Comparison of ENCODE assay signal across 38 mouse cellular contexts in the genomic region with DNA sequence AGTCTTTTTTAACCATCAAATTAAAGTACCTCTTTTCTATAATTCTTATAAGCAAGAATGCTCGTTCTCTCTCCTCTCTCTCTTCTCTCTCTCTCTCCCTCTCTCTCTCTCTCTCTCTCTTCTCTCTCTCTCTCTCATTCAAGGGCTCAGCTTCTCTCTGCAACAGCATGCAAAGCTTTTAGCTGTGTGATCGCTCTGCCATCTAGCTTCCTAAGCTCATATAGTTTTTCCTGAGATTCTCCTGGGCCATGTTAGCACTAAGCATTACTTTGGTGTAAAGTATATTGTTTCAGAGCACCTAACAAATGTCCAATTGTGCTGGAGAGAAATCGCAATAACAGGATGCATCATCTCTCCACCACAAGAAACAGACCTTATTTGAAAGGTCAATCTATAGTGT. TPM values are rescaled to one million over a fixed set of nuclear protein-coding genes. Genes with fewer than 3 reads are reported as not detected.
"Had no signal": no experiment of that assay in that cellular context is flagged by ENCODE, and none has a peak within 500 bp of the region (broad histone marks: within the 10 kb centered on the region; RNA-seq: fewer than 3 reads in every experiment).

No protein-coding gene starts in this region.

- H3K27me3 ChIP-seq: heart, embryonic 12.5 days; heart, embryonic 13.5 days; heart, embryonic 15.5 days; hindbrain, embryonic 13.5 days; hindbrain, embryonic 15.5 days; intestine, embryonic 15.5 days; kidney, embryonic 15.5 days had no signal

- H3K9ac ChIP-seq: heart, embryonic 12.5 days; heart, embryonic 13.5 days; heart, embryonic 15.5 days; hindbrain, embryonic 13.5 days; hindbrain, embryonic 14.5 days; hindbrain, embryonic 15.5 days; intestine, embryonic 15.5 days; kidney, embryonic 15.5 days had no signal

- H3K36me3 ChIP-seq: heart, embryonic 10.5 days; heart, embryonic 12.5 days; heart, embryonic 13.5 days; heart, embryonic 15.5 days; hindbrain, embryonic 10.5 days; hindbrain, embryonic 13.5 days; hindbrain, embryonic 15.5 days; intestine, embryonic 15.5 days; kidney, embryonic 15.5 days had no signal

- H3K9me3 ChIP-seq: heart, embryonic 10.5 days; heart, embryonic 12.5 days; heart, embryonic 13.5 days; heart, embryonic 15.5 days; hindbrain, embryonic 10.5 days; hindbrain, embryonic 13.5 days; hindbrain, embryonic 15.5 days; intestine, embryonic 15.5 days; kidney, embryonic 15.5 days had no signal

- H3K4me3 ChIP-seq: heart, embryonic 10.5 days; heart, embryonic 12.5 days; heart, embryonic 13.5 days; heart, embryonic 15.5 days; hindbrain, embryonic 10.5 days; hindbrain, embryonic 13.5 days; hindbrain, embryonic 15.5 days; intestine, embryonic 15.5 days; kidney, embryonic 15.5 days; layer of hippocampus, adult 2 months; left cerebral cortex, adult 2 months had no signal

- DNase-seq: heart, postnatal 10 days; heart, postnatal 14 days; heart, postnatal 36 days; heart, postnatal 4 days; kidney, adult 11 months; kidney, adult 18-20 months; kidney, adult 2 months; kidney, adult 8-10 months; kidney, adult 9 months; kidney, postnatal 10 days; kidney, postnatal 14 days; kidney, postnatal 25 days; kidney, postnatal 36 days; kidney, postnatal 4 days; layer of hippocampus, adult 9-11 months; layer of hippocampus, postnatal 36 days had no signal

- H3K4me2 ChIP-seq: heart, embryonic 11.5 days; heart, embryonic 12.5 days; heart, embryonic 13.5 days; heart, embryonic 15.5 days; hindbrain, embryonic 13.5 days; hindbrain, embryonic 14.5 days; hindbrain, embryonic 15.5 days; intestine, embryonic 15.5 days; kidney, embryonic 15.5 days had no signal

- H3K4me1 ChIP-seq: heart, embryonic 10.5 days; heart, embryonic 12.5 days; heart, embryonic 13.5 days; heart, embryonic 15.5 days; hindbrain, embryonic 10.5 days; hindbrain, embryonic 13.5 days; hindbrain, embryonic 15.5 days; intestine, embryonic 15.5 days; kidney, embryonic 15.5 days had no signal

- H3K27ac ChIP-seq: heart, embryonic 10.5 days; heart, embryonic 13.5 days; heart, embryonic 15.5 days; hindbrain, embryonic 10.5 days; hindbrain, embryonic 13.5 days; hindbrain, embryonic 14.5 days; hindbrain, embryonic 15.5 days; intestine, embryonic 15.5 days; kidney, embryonic 15.5 days; kidney, postnatal 0 days; layer of hippocampus, adult 2 months; left cerebral cortex, adult 2 months had no signal

- ATAC-seq: hindbrain, embryonic 16.5 days; inflammation-experienced regulatory T-cells, adult 6 months; intestine, embryonic 15.5 days; intestine, embryonic 16.5 days; intestine, postnatal 0 days had no signal

RNA-seq across cellular contexts. Expression of a gene that starts 29.4 kb away (rescaled TPM):
- total RNA-seq: heart, postnatal 36 days; layer of hippocampus, adult 18-20 months; layer of hippocampus, adult 2 months; layer of hippocampus, adult 8-10 months; layer of hippocampus, postnatal 25 days; layer of hippocampus, postnatal 36 days; left cerebral cortex, adult 18-20 months; left cerebral cortex, adult 2 months had no signal
- polyA plus RNA-seq: kidney, adult 2 months had no signal
